Mouse (Mus musculus) spleen, postnatal 10 days (tissue): ENCODE results near the gene Tmem108.
"Not testable (repeated sequence)": the region's sequence is repeated elsewhere in the genome, so short reads cannot be mapped to it uniquely, and the experiment has no call there.

ENCODE experiments used
- DNase-seq, 2 experiments: peaks; one replicate each; pipeline ENCODE4 v3.0.0; 2021 to 2022; ENCODE audit warnings: low spot score in 2 of 2

The Tmem108 gene

GRCm38 (mm10) chr9:103681741-103682330, 79.8 kb downstream of the Tmem108 start:
- no peak for DNase-seq

- no peak for DNase-seq
Measured at GRCm38 (mm10) chr9:103679234-103679633, 82.4 kb downstream of the Tmem108 start.

GRCm38 (mm10) chr9:103678531-103679060, 83.0 kb downstream of the Tmem108 start:
- DNase-seq, result no peak

- DNase-seq, result no peak
Measured at GRCm38 (mm10) chr9:103677811-103678210, 83.8 kb downstream of the Tmem108 start.

- peak in 1 of 2 experiments; percentile 23 for DNase-seq
Measured at GRCm38 (mm10) chr9:103675721-103676480, 85.7 kb downstream of the Tmem108 start.

GRCm38 (mm10) chr9:103672881-103673280, 88.8 kb downstream of the Tmem108 start:
- no peak for DNase-seq

GRCm38 (mm10) chr9:103670592-103671113, 91.0 kb downstream of the Tmem108 start:
- not testable (repeated sequence) for DNase-seq

- no peak for DNase-seq
Measured at GRCm38 (mm10) chr9:103668830-103669229, 92.8 kb downstream of the Tmem108 start.

GRCm38 (mm10) chr9:103665817-103666216, 95.8 kb downstream of the Tmem108 start:
- no peak for DNase-seq

- DNase-seq, result no peak
Measured at GRCm38 (mm10) chr9:103664151-103664550, 97.5 kb downstream of the Tmem108 start.

GRCm38 (mm10) chr9:103661873-103662272, 99.8 kb downstream of the Tmem108 start:
- no peak for DNase-seq

GRCm38 (mm10) chr9:103657981-103658380, 103.7 kb downstream of the Tmem108 start:
- no peak for DNase-seq

GRCm38 (mm10) chr9:103657183-103657975, 104.3 kb downstream of the Tmem108 start:
- no peak for DNase-seq

- no peak for DNase-seq
Measured at GRCm38 (mm10) chr9:103653995-103654587, 107.5 kb downstream of the Tmem108 start.

- no peak for DNase-seq
Measured at GRCm38 (mm10) chr9:103652127-103652882, 109.3 kb downstream of the Tmem108 start.

GRCm38 (mm10) chr9:103646605-103647004, 115.0 kb downstream of the Tmem108 start:
- no peak for DNase-seq

GRCm38 (mm10) chr9:103645724-103646123, 115.9 kb downstream of the Tmem108 start:
- DNase-seq, result no peak

- DNase-seq, result no peak
Measured at GRCm38 (mm10) chr9:103642300-103642699, 119.3 kb downstream of the Tmem108 start.

GRCm38 (mm10) chr9:103641340-103641739, 120.3 kb downstream of the Tmem108 start:
- no peak for DNase-seq

GRCm38 (mm10) chr9:103639413-103639812, 122.2 kb downstream of the Tmem108 start:
- no peak for DNase-seq

- DNase-seq, result no peak
Measured at GRCm38 (mm10) chr9:103637451-103637850, 124.2 kb downstream of the Tmem108 start.
